Mouse (Mus musculus) E14TG2a.4 (cell line): ENCODE measurements around the gene Acox1.

Experiments used
- CTCF ChIP-seq: conservative IDR thresholded peaks from 2 replicates; pipeline ENCODE4 v1.5.1; 2014; ENCODE audit warnings: low read length
- NANOG ChIP-seq: IDR thresholded peaks from 2 replicates; pipeline ENCODE4 v1.6.1; 2014; ENCODE audit warnings: borderline replicate concordance, low read length, mixed read lengths
- POU5F1 ChIP-seq: IDR thresholded peaks from 2 replicates; pipeline ENCODE4 v1.6.1; 2014; ENCODE audit warnings: low read length, borderline replicate concordance

DNA sequence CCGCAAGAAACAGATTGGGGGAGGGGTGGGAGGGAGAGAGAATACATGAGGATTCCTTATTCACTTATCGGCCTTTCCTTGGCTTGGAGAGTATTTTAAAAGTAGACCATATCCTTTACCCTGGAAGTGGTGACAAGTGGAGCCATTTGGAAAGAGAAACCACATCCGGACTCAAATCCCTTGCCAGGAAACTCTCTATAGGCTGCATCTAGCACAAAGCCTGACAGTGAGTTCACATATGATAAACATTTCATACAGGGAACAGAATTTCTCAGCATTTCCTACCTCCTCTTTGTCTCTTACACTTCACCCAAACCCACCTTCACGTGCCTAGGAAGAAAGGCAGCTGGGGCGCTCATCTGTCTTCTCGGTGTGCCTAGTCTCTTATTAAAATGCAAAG lies 31.6 kb downstream of the Acox1 start:
- TF ChIP-seq CTCF (no peak), NANOG (no peak), POU5F1 (no peak)
